Mouse (Mus musculus): ENCODE measurements around the gene Eml1.

Gene Eml1

GRCm38 (mm10) chr12:108480704-108481365, 110.1 kb downstream of the Eml1 start:
- peak; percentile 35 to 51 for DNase-seq

- no peak for DNase-seq
Measured at GRCm38 (mm10) chr12:108489076-108489475, 118.3 kb downstream of the Eml1 start.

- peak; percentile 61 to 64 for DNase-seq
Measured at GRCm38 (mm10) chr12:108489741-108490140, 119.0 kb downstream of the Eml1 start.

- DNase-seq, result peak; percentile 41 to 56
Measured at GRCm38 (mm10) chr12:108490336-108490735, 119.6 kb downstream of the Eml1 start.

GRCm38 (mm10) chr12:108490954-108491353, 120.2 kb downstream of the Eml1 start:
- peak; percentile 94 to 95 for DNase-seq

- peak; percentile 72 to 83 for DNase-seq
Measured at GRCm38 (mm10) chr12:108494011-108494541, 123.3 kb downstream of the Eml1 start.

- DNase-seq, result no peak
Measured at GRCm38 (mm10) chr12:108495455-108496235, 124.9 kb downstream of the Eml1 start.

- DNase-seq, result peak in 1 of 2 experiments; percentile 8
Measured at GRCm38 (mm10) chr12:108503064-108503463, 132.3 kb downstream of the Eml1 start.

- DNase-seq, result peak in 1 of 2 experiments; percentile 1
Measured at GRCm38 (mm10) chr12:108503582-108503981, 132.8 kb downstream of the Eml1 start.

GRCm38 (mm10) chr12:108505846-108506245, 135.1 kb downstream of the Eml1 start:
- peak; percentile 54 to 68 for DNase-seq

- DNase-seq, result peak in 1 of 2 experiments; percentile 1
Measured at GRCm38 (mm10) chr12:108507046-108507445, 136.3 kb downstream of the Eml1 start.

GRCm38 (mm10) chr12:108510571-108510970, 139.8 kb downstream of the Eml1 start:
- DNase-seq, result peak in 1 of 2 experiments; percentile 1

GRCm38 (mm10) chr12:108511009-108511408, 140.3 kb downstream of the Eml1 start:
- peak; percentile 47 to 65 for DNase-seq

- no peak for DNase-seq
Measured at GRCm38 (mm10) chr12:108515464-108515863, 144.7 kb downstream of the Eml1 start.

- DNase-seq, result peak in 1 of 2 experiments; percentile 7
Measured at GRCm38 (mm10) chr12:108519374-108519773, 148.6 kb downstream of the Eml1 start.

- DNase-seq, result peak; percentile 74 to 78
Measured at GRCm38 (mm10) chr12:108529214-108529613, 158.5 kb downstream of the Eml1 start.

- no peak for DNase-seq
Measured at GRCm38 (mm10) chr12:108534484-108534883, 163.7 kb downstream of the Eml1 start.

- peak; percentile 36 to 65 for DNase-seq
Measured at GRCm38 (mm10) chr12:108536461-108536860, 165.7 kb downstream of the Eml1 start.

- DNase-seq, result peak; percentile 76 to 83
Measured at GRCm38 (mm10) chr12:108541088-108541487, 170.3 kb downstream of the Eml1 start.

GRCm38 (mm10) chr12:108546508-108547153, 175.9 kb downstream of the Eml1 start:
- DNase-seq, result peak; percentile 52 to 57

GRCm38 (mm10) chr12:108547251-108547875, 176.6 kb downstream of the Eml1 start:
- peak in 1 of 2 experiments; percentile 36 for DNase-seq

GRCm38 (mm10) chr12:108551731-108552130, 181.0 kb downstream of the Eml1 start:
- DNase-seq, result no peak

- DNase-seq, result peak; percentile 27 to 30
Measured at GRCm38 (mm10) chr12:108553079-108553478, 182.3 kb downstream of the Eml1 start.
